Mouse (Mus musculus) midbrain, embryonic 12.5 days (tissue): Measurements from ENCODE around the gene Slc25a10. TPM values are rescaled to one million over a fixed set of nuclear protein-coding genes. Genes with fewer than 3 reads are reported as not detected.
"Not testable (repeated sequence)": the region's sequence is repeated elsewhere in the genome, so short reads cannot be mapped to it uniquely, and the experiment has no call there.

ENCODE experiments used
- ATAC-seq: fragments of 200-750 bp; cut with Nextera tagmentation; 2 replicates; pipeline ENCODE4 v1.8.0; 2017; ENCODE audit warnings: low read depth, moderate TSS enrichment, moderate library complexity; ENCODE audit not compliant: low FRiP score
- H3K27ac ChIP-seq: fragments of 300-500 bp; sonication (generic); replicated peaks from 2 replicates; pipeline ENCODE4 v1.5.1; 2016; ENCODE audit warnings: mild to moderate bottlenecking
- H3K27me3 ChIP-seq: fragments of 300-500 bp; sonication (generic); 2 replicates; pipeline ENCODE4 v1.6.1; 2016; ENCODE audit warnings: mild to moderate bottlenecking
- H3K36me3 ChIP-seq: fragments of 300-500 bp; sonication (generic); 2 replicates; pipeline ENCODE4 v1.6.1; 2016
- H3K4me1 ChIP-seq: fragments of 300-500 bp; sonication (generic); 2 replicates; pipeline ENCODE4 v1.6.1; 2016
- H3K4me2 ChIP-seq: fragments of 300-500 bp; sonication (generic); replicated peaks from 2 replicates; pipeline ENCODE4 v1.6.1; 2016; ENCODE audit warnings: mild to moderate bottlenecking, moderate library complexity
- H3K4me3 ChIP-seq: fragments of 300-500 bp; sonication (generic); 2 replicates; pipeline ENCODE4 v1.5.1; 2016; ENCODE audit warnings: mild to moderate bottlenecking
- H3K9ac ChIP-seq: fragments of 300-500 bp; sonication (generic); replicated peaks from 2 replicates; pipeline ENCODE4 v1.6.1; 2016; ENCODE audit warnings: mild to moderate bottlenecking, moderate library complexity
- H3K9me3 ChIP-seq: fragments of 300-500 bp; sonication (generic); 2 replicates; pipeline ENCODE4 v1.6.1; 2016; ENCODE audit warnings: mild to moderate bottlenecking
- WGBS: fragments of 180-500 bp; shearing (Covaris S2); methylation state at CpG from one replicate; pipeline ENCODE4 v1.1.7; 2016; 5-methylcytosine and 5-hydroxymethylcytosine counted together
- polyA plus RNA-seq: library from polyadenylated mRNA; unstranded; fragments of >200 nt; fragmentation: Nextera tagmentation; extraction: Ambion mirVana; gene quantifications from 2 replicates; pipeline ENCODE4 v1.2.1, GENCODE M21; 2016

The Slc25a10 gene
- polyA plus RNA-seq, 1 experiment from 2014 or later: 37.7 TPM

GRCm38 (mm10) chr11:120500357-120500756, 8.7 kb downstream of the Slc25a10 start:
- no peak overlapping the region for H3K9ac ChIP-seq
- no peak for ATAC-seq
- H3K4me1 ChIP-seq: no peaks in the 10 kb centered on the region
- H3K27me3 ChIP-seq: no peaks in the 10 kb centered on the region
- H3K36me3 ChIP-seq: peaks cover 41% of the 10 kb centered on the region
- H3K27ac ChIP-seq: no peak overlapping the region
- WGBS: 23% methylated on average over 3 of the region's 3 CpGs
- no peaks in the 10 kb centered on the region for H3K9me3 ChIP-seq
- no peak overlapping the region for H3K4me2 ChIP-seq
- no peak overlapping the region for H3K4me3 ChIP-seq

- no peak overlapping the region for H3K27ac ChIP-seq
- H3K36me3 ChIP-seq: peaks cover 35% of the 10 kb centered on the region
- no peaks in the 10 kb centered on the region for H3K9me3 ChIP-seq
- no peak overlapping the region for H3K4me3 ChIP-seq
- ATAC-seq: no peak
- no peak overlapping the region for H3K9ac ChIP-seq
- no peaks in the 10 kb centered on the region for H3K27me3 ChIP-seq
- 62% methylated on average over 6 of the region's 6 CpGs for WGBS
- no peak overlapping the region for H3K4me2 ChIP-seq
- H3K4me1 ChIP-seq: no peaks in the 10 kb centered on the region
Observed at GRCm38 (mm10) chr11:120501018-120501417, 9.4 kb downstream of the Slc25a10 start.

GRCm38 (mm10) chr11:120501701-120502100, 10.1 kb downstream of the Slc25a10 start:
- H3K36me3 ChIP-seq: peaks cover 28% of the 10 kb centered on the region
- H3K4me1 ChIP-seq: no peaks in the 10 kb centered on the region
- H3K4me3 ChIP-seq: no peak overlapping the region
- H3K9me3 ChIP-seq: no peaks in the 10 kb centered on the region
- 90% methylated on average over 4 of the region's 4 CpGs for WGBS
- H3K27me3 ChIP-seq: no peaks in the 10 kb centered on the region
- no peak for ATAC-seq
- no peak overlapping the region for H3K4me2 ChIP-seq
- H3K9ac ChIP-seq: no peak overlapping the region
- no peak overlapping the region for H3K27ac ChIP-seq

GRCm38 (mm10) chr11:120505661-120506060, 14.0 kb downstream of the Slc25a10 start:
- H3K36me3 ChIP-seq: no peaks in the 10 kb centered on the region
- no peak overlapping the region for H3K4me2 ChIP-seq
- no peak overlapping the region for H3K27ac ChIP-seq
- no peak for ATAC-seq
- H3K9ac ChIP-seq: no peak overlapping the region
- H3K4me1 ChIP-seq: peaks cover 8% of the 10 kb centered on the region
- H3K9me3 ChIP-seq: no peaks in the 10 kb centered on the region
- no peaks in the 10 kb centered on the region for H3K27me3 ChIP-seq
- H3K4me3 ChIP-seq: no peak overlapping the region
- WGBS: 90% methylated on average over 3 of the region's 3 CpGs

GRCm38 (mm10) chr11:120506899-120507298, 15.3 kb downstream of the Slc25a10 start:
- no peak overlapping the region for H3K9ac ChIP-seq
- ATAC-seq: no peak
- 64% methylated on average over 4 of the region's 4 CpGs for whole genome bisulfite sequencing
- H3K4me2 ChIP-seq: no peak overlapping the region
- H3K27me3 ChIP-seq: no peaks in the 10 kb centered on the region
- no peak overlapping the region for H3K4me3 ChIP-seq
- H3K4me1 ChIP-seq: peaks cover 13% of the 10 kb centered on the region
- no peak overlapping the region for H3K27ac ChIP-seq
- H3K36me3 ChIP-seq: no peaks in the 10 kb centered on the region
- H3K9me3 ChIP-seq: no peaks in the 10 kb centered on the region

GRCm38 (mm10) chr11:120507611-120508289, 16.1 kb downstream of the Slc25a10 start:
- Histone ChIP-seq H3K27me3 (no peaks in the 10 kb centered on the region), H3K27ac (no peak overlapping the region), H3K4me3 (no peak overlapping the region), H3K9me3 (no peaks in the 10 kb centered on the region), H3K4me2 (no peak overlapping the region), H3K9ac (no peak overlapping the region), H3K36me3 (no peaks in the 10 kb centered on the region), H3K4me1 (peaks cover 13% of the 10 kb centered on the region)
- WGBS: 85% methylated on average over 13 of the region's 13 CpGs
- no peak for ATAC-seq

GRCm38 (mm10) chr11:120508290-120508870, 16.7 kb downstream of the Slc25a10 start:
- Histone ChIP-seq H3K4me3 (no peak overlapping the region), H3K4me2 (no peak overlapping the region), H3K9ac (no peak overlapping the region), H3K36me3 (no peaks in the 10 kb centered on the region), H3K27me3 (no peaks in the 10 kb centered on the region), H3K4me1 (peaks cover 13% of the 10 kb centered on the region), H3K9me3 (no peaks in the 10 kb centered on the region), H3K27ac (no peak overlapping the region)
- no peak for ATAC-seq
- WGBS: 87% methylated on average over 9 of the region's 9 CpGs

- Histone ChIP-seq H3K4me2 (no peak overlapping the region), H3K4me3 (no peak overlapping the region), H3K27me3 (no peaks in the 10 kb centered on the region; the same call in 1 of the 2 replicates), H3K36me3 (no peaks in the 10 kb centered on the region), H3K9ac (no peak overlapping the region), H3K4me1 (peaks cover 13% of the 10 kb centered on the region), H3K9me3 (no peaks in the 10 kb centered on the region), H3K27ac (no peak overlapping the region)
- ATAC-seq: no peak
- WGBS: 29% methylated on average over 4 of the region's 4 CpGs
Observed at GRCm38 (mm10) chr11:120509940-120510339, 18.3 kb downstream of the Slc25a10 start.

GRCm38 (mm10) chr11:120510375-120511030, 18.9 kb downstream of the Slc25a10 start:
- peak overlapping the region; percentile 20 for H3K4me3 ChIP-seq
- H3K27ac ChIP-seq: no peak overlapping the region
- H3K9me3 ChIP-seq: no peaks in the 10 kb centered on the region
- H3K4me2 ChIP-seq: peak overlapping the region; percentile 43
- H3K4me1 ChIP-seq: peaks cover 13% of the 10 kb centered on the region
- H3K36me3 ChIP-seq: no peaks in the 10 kb centered on the region
- H3K9ac ChIP-seq: peak overlapping the region; percentile 55
- ATAC-seq: no peak
- no peaks in the 10 kb centered on the region; the same call in 1 of the 2 replicates for H3K27me3 ChIP-seq
- WGBS: 3% methylated on average over 16 of the region's 16 CpGs

- no peaks in the 10 kb centered on the region for H3K36me3 ChIP-seq
- no peak overlapping the region for H3K9ac ChIP-seq
- H3K9me3 ChIP-seq: no peaks in the 10 kb centered on the region
- ATAC-seq: no peak
- H3K27me3 ChIP-seq: peaks cover 9% of the 10 kb centered on the region; the same call in 1 of the 2 replicates
- no peak overlapping the region for H3K27ac ChIP-seq
- WGBS: 56% methylated on average over 6 of the region's 6 CpGs
- no peak overlapping the region for H3K4me2 ChIP-seq
- peaks cover 13% of the 10 kb centered on the region for H3K4me1 ChIP-seq
- no peak overlapping the region for H3K4me3 ChIP-seq
Observed at GRCm38 (mm10) chr11:120512790-120513453, 21.3 kb downstream of the Slc25a10 start.

- not testable (repeated sequence) for ATAC-seq, H3K9me3 ChIP-seq, H3K4me2 ChIP-seq, H3K36me3 ChIP-seq, H3K9ac ChIP-seq, H3K27ac ChIP-seq, H3K27me3 ChIP-seq, H3K4me3 ChIP-seq
- H3K4me1 ChIP-seq: peaks cover 13% of the 10 kb centered on the region
- WGBS: 95% methylated on average over 2 of the region's 2 CpGs
Observed at GRCm38 (mm10) chr11:120514262-120514661, 22.6 kb downstream of the Slc25a10 start.

- peak; percentile 60; the same call in 1 of the 2 replicates for ATAC-seq
- Histone ChIP-seq H3K27me3 (peaks cover 14% of the 10 kb centered on the region; the same call in 1 of the 2 replicates), H3K27ac (no peak overlapping the region), H3K4me3 (no peak overlapping the region), H3K9ac (no peak overlapping the region), H3K4me2 (no peak overlapping the region), H3K36me3 (no peaks in the 10 kb centered on the region), H3K4me1 (peaks cover 6% of the 10 kb centered on the region), H3K9me3 (no peaks in the 10 kb centered on the region)
- WGBS: 17% methylated on average over 17 of the region's 17 CpGs
Observed at GRCm38 (mm10) chr11:120515611-120516010, 24.0 kb downstream of the Slc25a10 start.
